ENCODE assay signal across 15 mouse cellular contexts in genomic region chr2:91351841-91352240, GRCm38 (mm10).
"Had no signal": no experiment of that assay in that cellular context is flagged by ENCODE, and none has a peak within 500 bp of the region (broad histone marks: within the 10 kb centered on the region; RNA-seq: fewer than 3 reads in every experiment).

No protein-coding gene starts in this region.

- H3K4me2 ChIP-seq: neural tube, embryonic 13.5 days; neural tube, embryonic 15.5 days; stomach, embryonic 15.5 days had no signal

- H3K27me3 ChIP-seq: neural tube, embryonic 13.5 days; neural tube, embryonic 15.5 days; stomach, embryonic 15.5 days had no signal

- H3K36me3 ChIP-seq: neural tube, embryonic 13.5 days; neural tube, embryonic 15.5 days; stomach, embryonic 15.5 days had no signal

- DNase-seq: retina, postnatal 1 day; right cerebral cortex, adult 18-20 months; right cerebral cortex, postnatal 14 days; right cerebral cortex, postnatal 25 days; right cerebral cortex, postnatal 4 days; spleen, adult 18-20 months; thymus, adult 18-20 months; thymus, adult 2 months; thymus, postnatal 14 days; thymus, postnatal 25 days; thymus, postnatal 36 days; thymus, postnatal 4 days had no signal

- H3K4me3 ChIP-seq: neural tube, embryonic 13.5 days; neural tube, embryonic 15.5 days; stomach, embryonic 15.5 days had no signal
